Mouse (Mus musculus): ENCODE results near the gene Fkbp5.

DNA sequence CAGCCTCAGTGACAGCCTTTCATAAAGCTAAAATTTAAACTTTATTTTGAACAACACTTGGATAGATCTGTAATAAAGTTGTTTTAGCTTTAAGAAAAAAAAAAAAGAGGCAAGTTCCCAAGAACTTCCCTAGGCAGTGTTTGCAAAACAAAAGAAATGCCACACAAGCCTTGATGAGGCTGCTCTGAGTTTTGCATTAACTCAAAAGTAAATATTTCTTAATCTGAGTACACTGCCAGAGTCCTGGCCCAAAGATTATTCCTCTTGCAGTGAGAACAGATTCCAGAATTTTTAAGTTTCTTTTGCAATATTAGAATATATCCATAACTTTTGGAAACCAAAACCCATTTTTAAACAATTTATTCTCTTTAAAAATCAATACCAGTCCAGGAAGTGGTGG lies 47.9 kb upstream of the Fkbp5 start:
- no peak for TF ChIP-seq CTCF (conservative IDR thresholded peaks at IDR 0.05; ENCODE audit: low read length)
- TF ChIP-seq NANOG (IDR thresholded peaks at IDR 0.05; ENCODE audit: borderline replicate concordance, low read length): no peak
- TF ChIP-seq POU5F1 (IDR thresholded peaks at IDR 0.05; ENCODE audit: borderline replicate concordance, low read length): no peak

All from E14TG2a.4 (cell line).